Mouse (Mus musculus) left cerebral cortex, postnatal 36 days (tissue): Measurements from ENCODE around the gene Lrp10. TPM values are rescaled to one million over a fixed set of nuclear protein-coding genes. Genes with fewer than 3 reads are reported as not detected.

ENCODE experiments used
- DNase-seq, 2 experiments: peaks; one replicate each; pipeline ENCODE4 v3.0.0; 2021 to 2022; ENCODE audit warnings: low spot score in 2 of 2, mixed read lengths in 1 of 2
- intact Hi-C: fragments of 180-260 bp; cut with DNase I; formaldehyde crosslinking; loops from one replicate; pipeline ENCODE4 v1.15.1; 2025
- total RNA-seq, 2 experiments: library from RNA; stranded (reverse); gene quantifications; 2 replicates each; pipeline ENCODE4 v1.2.3; 2021

Gene Lrp10
- total RNA-seq: 10 to 100 TPM; 24.1 to 24.4 TPM

GRCm38 (mm10) chr14:54463959-54464292 is at the start of gene Lrp10:
TSS of gene Lrp10 (plus strand) at chr14:54464137.
- intact Hi-C loops: loop anchor here (10.0 kb wide), 1 partner anchor 51 kb away; the partner anchor contains the start of gene Prmt5

DNA sequence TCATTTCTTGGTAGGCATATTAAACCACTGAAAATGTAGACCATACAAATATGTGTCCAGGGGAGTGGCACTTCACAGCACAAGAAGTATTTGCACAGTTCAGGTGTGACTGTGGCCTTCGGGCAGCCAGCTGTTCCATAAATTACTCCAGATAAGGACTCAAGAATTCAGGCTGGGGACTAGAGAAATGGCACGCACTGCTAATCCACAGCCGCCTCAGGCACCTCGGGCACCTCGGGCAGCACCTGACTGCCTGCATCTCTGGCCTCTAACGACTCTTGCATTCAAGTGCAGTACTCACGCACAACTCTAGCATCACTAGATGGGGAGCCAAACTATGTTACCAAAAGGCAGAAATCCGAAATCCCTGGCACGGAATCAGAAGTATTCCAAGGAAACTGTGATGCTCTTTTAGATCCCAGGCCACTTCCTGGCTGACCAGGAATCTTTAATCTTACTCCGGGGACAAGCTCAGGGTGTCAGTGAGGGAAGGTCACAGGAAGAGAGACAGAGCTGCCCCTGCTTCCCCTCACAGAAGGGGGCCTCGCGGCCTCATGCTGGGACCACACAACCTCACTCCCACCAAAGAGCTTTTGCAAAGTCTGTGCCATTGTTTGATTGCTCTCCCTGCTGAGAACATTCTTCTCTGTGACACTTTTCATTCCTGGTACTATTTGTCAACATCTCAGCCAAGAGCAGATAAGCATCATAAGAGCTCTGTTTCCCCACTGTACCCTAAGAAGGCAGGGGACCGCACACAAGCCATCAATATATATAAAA is 48.5 kb upstream of the Lrp10 start:
- intact Hi-C loops: no loop called here

More at GRCm38 (mm10) chr14:54463959-54464292, at the start of gene Lrp10:
- peak; percentile 85 to 86 for DNase-seq

GRCm38 (mm10) chr14:54416229-54416775 is 47.6 kb upstream of the Lrp10 start:
- no peak for DNase-seq
- intact Hi-C loops: no loop called here

More for the DNA sequence above, 48.5 kb upstream of the Lrp10 start:
- DNase-seq: no peak

GRCm38 (mm10) chr14:54416830-54417229 is 47.1 kb upstream of the Lrp10 start:
- no peak for DNase-seq
- intact Hi-C loops: no loop called here

DNA sequence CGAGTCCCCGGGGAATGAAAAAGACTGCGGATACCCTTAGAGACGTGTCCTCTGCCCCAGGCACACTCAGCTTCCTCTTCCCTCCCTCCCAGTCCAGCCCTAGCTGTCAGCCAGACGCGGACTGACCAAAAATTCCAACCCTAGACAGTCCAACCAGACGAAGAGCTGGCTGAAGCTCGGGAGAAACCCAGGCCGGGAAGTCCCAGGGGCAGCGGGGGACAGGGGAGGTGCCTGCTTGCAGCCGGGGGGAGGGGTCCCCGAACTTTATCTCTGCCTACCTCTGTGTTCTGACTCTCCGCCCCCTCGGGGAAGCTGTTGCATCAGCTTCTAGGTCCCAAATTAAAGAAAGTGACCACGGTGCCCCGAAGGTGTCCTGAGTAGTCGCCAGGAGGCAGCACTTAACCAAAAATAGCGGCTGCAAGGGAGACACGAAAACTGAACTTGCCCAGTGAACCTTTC is 46.3 kb upstream of the Lrp10 start, which contains the start of gene Slc7a7:
Gene Slc7a7, minus strand, starts transcription at position 158 of the 459 bp plus-strand sequence.
- intact Hi-C loops: no loop called here

GRCm38 (mm10) chr14:54421014-54421413 is 42.9 kb upstream of the Lrp10 start:
- no peak for DNase-seq
- intact Hi-C loops: no loop called here

More for the DNA sequence above, 46.3 kb upstream of the Lrp10 start, which contains the start of gene Slc7a7:
- DNase-seq: no peak

DNA sequence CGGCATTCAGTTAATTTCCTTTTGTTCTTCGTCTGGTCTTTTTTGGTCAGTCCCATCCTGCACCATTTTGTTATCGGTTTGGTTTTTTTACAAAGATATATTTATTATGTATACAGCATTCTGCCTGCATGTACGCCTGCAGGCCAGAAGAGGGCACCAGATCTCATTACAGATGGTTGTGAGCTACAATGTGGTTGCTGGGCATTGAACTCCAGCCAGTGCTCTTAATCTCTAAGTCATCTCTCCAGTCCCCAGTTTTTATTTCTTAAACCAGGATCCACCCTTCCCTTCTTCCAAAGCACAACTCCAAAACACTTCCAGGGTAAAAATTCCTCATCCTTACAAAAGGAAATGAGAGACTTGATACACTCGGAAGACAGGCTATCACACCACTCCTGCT is 40.5 kb upstream of the Lrp10 start:
- intact Hi-C loops: no loop called here
- DNase-seq: no peak

- DNase-seq: no peak
- intact Hi-C loops: loop anchor here (5.0 kb wide), 2 partner anchors 68 to 172 kb away; partner anchors contain the start of genes Abhd4 and Dad1
These were observed 39.3 kb upstream of the Lrp10 start for GRCm38 (mm10) chr14:54424634-54425033.

DNA sequence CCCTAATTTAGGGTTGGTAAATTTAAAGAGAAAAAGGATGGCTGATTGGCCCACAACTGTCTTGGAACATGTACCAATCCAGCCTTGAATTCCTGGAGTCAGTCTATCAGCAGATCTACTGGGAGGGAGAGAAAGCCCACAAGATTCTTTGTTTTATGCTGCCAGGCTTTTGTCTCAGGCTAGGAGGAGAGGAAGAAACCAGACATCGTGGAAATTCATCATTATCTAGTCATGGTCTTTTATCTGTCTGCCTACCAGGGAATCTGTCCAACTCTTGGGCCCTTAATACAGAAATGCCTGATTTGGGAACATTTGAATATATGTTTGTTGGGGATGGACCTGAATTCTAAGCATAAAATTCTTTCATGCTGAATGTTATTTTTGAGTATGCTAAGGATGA is 38.4 kb upstream of the Lrp10 start:
- intact Hi-C loops: loop anchor here (5.0 kb wide), 2 partner anchors 67 to 173 kb away; partner anchors contain the start of genes Abhd4 and Dad1
- DNase-seq: no peak

- intact Hi-C loops: loop anchor here (5.0 kb wide), 2 partner anchors 66 to 174 kb away; partner anchors contain the start of genes Abhd4 and Dad1
- DNase-seq: no peak
These were observed 37.8 kb upstream of the Lrp10 start for GRCm38 (mm10) chr14:54426003-54426688.

DNA sequence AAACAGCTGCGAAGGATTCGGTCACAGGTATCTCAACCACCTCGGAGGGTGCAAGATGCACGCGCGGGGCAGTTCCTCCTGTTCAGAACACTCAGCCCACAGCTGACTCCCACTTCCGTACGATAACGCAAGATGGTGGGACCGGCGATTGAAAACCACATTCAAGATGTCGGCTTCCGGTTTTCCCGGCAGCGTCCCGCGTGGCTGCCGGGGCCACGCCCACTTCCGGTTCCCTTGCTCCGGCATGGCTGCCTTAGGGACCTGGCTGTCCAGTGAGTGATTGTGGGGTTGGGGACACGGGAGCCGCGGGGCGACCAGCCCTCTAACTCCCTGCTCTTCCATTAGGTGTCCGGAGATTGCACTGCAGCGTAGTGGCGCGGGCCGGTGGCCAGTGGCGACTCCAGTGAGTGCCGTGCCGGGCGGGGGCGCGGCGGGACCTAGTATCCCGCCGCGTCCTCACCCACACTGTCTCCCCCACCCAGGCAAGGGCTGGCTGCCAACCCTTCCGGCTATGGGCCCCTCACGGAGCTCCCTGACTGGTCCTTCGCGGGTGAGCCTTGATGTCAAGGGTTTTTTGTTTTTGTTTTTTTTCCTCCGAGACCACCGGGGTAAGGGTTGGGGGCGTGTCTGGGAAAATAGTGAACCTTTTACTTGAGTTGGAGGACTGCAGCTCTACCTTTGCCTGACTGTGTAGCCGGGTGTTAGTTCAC is 37.1 kb upstream of the Lrp10 start, which contains the start of gene Mrpl52:
Gene Mrpl52, plus strand, starts transcription at position 221 of the 710 bp plus-strand sequence.
- intact Hi-C loops: loop anchor here (5.0 kb wide), 2 partner anchors 65 to 175 kb away; partner anchors contain the start of genes Abhd4 and Dad1
- peak; percentile 92 to 93 for DNase-seq

DNA sequence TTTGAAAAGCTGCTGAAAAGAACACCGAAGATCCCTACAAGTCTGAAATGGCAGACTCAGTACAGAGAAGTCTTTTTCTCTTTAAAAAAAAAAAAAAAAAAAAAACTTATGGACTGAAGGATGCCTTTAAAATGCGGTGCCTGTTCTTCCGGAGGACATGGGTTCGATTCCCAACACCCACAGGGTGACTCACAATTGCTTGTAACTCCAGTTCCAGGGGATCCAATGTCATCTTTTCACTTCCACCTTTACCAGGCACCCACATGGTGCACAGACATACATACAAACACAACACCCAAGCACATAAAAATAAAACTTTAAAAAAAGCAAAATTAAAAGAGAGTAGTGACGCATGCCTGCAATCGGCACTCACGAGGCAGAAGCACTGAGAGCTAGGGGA is 36.2 kb upstream of the Lrp10 start:
- intact Hi-C loops: loop anchor here (5.0 kb wide), 2 partner anchors 65 to 175 kb away; partner anchors contain the start of genes Abhd4 and Dad1
- no peak for DNase-seq

DNA sequence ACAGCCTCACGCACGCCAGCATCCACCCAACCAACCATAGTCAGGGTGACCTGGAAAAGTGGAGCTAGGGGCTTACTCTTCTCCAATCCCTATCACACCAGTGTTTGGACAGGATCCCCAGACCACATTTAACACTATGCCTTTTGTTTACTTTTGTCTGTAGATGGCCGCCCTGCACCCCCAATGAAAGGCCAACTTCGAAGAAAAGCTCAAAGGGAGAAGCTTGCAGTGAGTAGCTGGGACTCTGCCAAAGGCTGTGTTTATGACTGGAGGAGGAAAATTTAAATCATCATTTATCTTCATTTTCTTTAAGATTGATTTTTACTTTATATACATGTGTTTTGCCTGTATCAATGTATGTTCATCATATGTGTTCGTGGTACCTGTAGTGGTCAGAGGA is 35.5 kb upstream of the Lrp10 start:
- intact Hi-C loops: loop anchor here (5.0 kb wide), 2 partner anchors 64 to 176 kb away; partner anchors contain the start of genes Abhd4 and Dad1

GRCm38 (mm10) chr14:54429332-54430093 is 34.4 kb upstream of the Lrp10 start:
- no peak for DNase-seq
- intact Hi-C loops: loop anchor here (5.0 kb wide), 2 partner anchors 63 to 177 kb away; partner anchors contain the start of genes Abhd4 and Dad1

More for the DNA sequence above, 35.5 kb upstream of the Lrp10 start:
- DNase-seq: no peak

- intact Hi-C loops: no loop called here
- DNase-seq: no peak
These were observed 33.4 kb upstream of the Lrp10 start for GRCm38 (mm10) chr14:54430406-54431145.

GRCm38 (mm10) chr14:54431334-54432077 is 32.4 kb upstream of the Lrp10 start, which contains the start of gene Mmp14:
TSS of gene Mmp14 (plus strand) at chr14:54431612.
- intact Hi-C loops: loop anchor here (2.0 kb wide), 1 partner anchor 17 kb away; no protein-coding TSS in a partner anchor
- peak; percentile 32 to 43 for DNase-seq
